Mouse (Mus musculus): ENCODE measurements around the gene Foxp1. TPM values are rescaled to one million over a fixed set of nuclear protein-coding genes. Genes with fewer than 3 reads are reported as not detected.
A peak's percentile ranks its signal among the peaks of the same experiment; 100 is the strongest.

Gene Foxp1
- total and polyA plus RNA-seq, 3 experiments: 16.1 to 42.0 TPM; not detected in 1

- H3K4me3 ChIP-seq (ENCODE audit: control insufficient read depth in 1 of 2, insufficient read depth in 1 of 2, low read depth in 2 of 2, low read length in 2 of 2): no peak overlapping the region
- H3K4me1 ChIP-seq (ENCODE audit: control insufficient read depth in 1 of 2, insufficient read depth in 2 of 2, low read length in 2 of 2): peaks cover 8 to 20% of the 10 kb centered on the region in 2 experiments
- peaks cover 0 to 27% of the 10 kb centered on the region in 2 experiments; a peak in 2 of 4 replicates for H3K36me3 ChIP-seq (ENCODE audit: control insufficient read depth in 1 of 2, insufficient read depth in 2 of 2, low read length in 2 of 2)
- H3K27ac ChIP-seq (ENCODE audit: control insufficient read depth, low read depth, low read length): no peak overlapping the region
- no peak for DNase-seq (ENCODE audit: low read depth, low spot score)
- H3K27me3 ChIP-seq (ENCODE audit: control insufficient read depth in 1 of 2, insufficient read depth in 2 of 2, low read length in 2 of 2): no peaks in the 10 kb centered on the region
- no peaks in the 10 kb centered on the region for H3K79me2 ChIP-seq (ENCODE audit: control insufficient read depth, insufficient read depth, low read length, poor library complexity)
- no peaks in the 10 kb centered on the region for H3K9me3 ChIP-seq (replicated peaks; ENCODE audit: insufficient read depth, low read length)
- no peak overlapping the region for H3K9ac ChIP-seq (ENCODE audit: control insufficient read depth, low read depth, low read length, poor library complexity, severe bottlenecking)
- TF ChIP-seq USF1 (IDR thresholded peaks at IDR 0.05; ENCODE audit: low read depth, low read length) (no peak), SIN3A (IDR thresholded peaks at IDR 0.05; ENCODE audit: low read length) (no peak), KAT2A (conservative IDR thresholded peaks at IDR 0.05; ENCODE audit: low read depth, low read length) (no peak), TBP (IDR thresholded peaks at IDR 0.05; ENCODE audit: low read depth, low read length) (no peak), HCFC1 (IDR thresholded peaks at IDR 0.05; ENCODE audit: low read depth, low read length) (no peak)
Measured at GRCm38 (mm10) chr6:99491146-99491545, 31.4 kb downstream of the Foxp1 start.

- no peaks in the 10 kb centered on the region for H3K79me2 ChIP-seq (ENCODE audit: control insufficient read depth, insufficient read depth, low read length, poor library complexity)
- TF ChIP-seq TCF12 (IDR thresholded peaks at IDR 0.05; ENCODE audit: low read depth, low read length): 0 out of 2 replicates have a peak, but pooled peaks have one; percentile 12
- TF ChIP-seq RCOR1 (IDR thresholded peaks at IDR 0.05; ENCODE audit: low read depth, low read length): 0 out of 2 replicates have a peak, but pooled peaks have one; percentile 30
- no peak for TF ChIP-seq ZMIZ1 (IDR thresholded peaks at IDR 0.05; ENCODE audit: low read depth, low read length)
- TF ChIP-seq ZNF384 (IDR thresholded peaks at IDR 0.05; ENCODE audit: low read depth, low read length): peak; percentile 96
- TF ChIP-seq EP300 (IDR thresholded peaks at IDR 0.05; ENCODE audit: low read depth in 1 of 2, low read length in 2 of 2): peak in 1 of 2 experiments; percentile 65; a peak in 2 of 4 replicates
- TF ChIP-seq ZC3H11A (IDR thresholded peaks at IDR 0.05; ENCODE audit: low read depth, low read length): no peak
- TF ChIP-seq SIN3A (IDR thresholded peaks at IDR 0.05; ENCODE audit: low read length): peak; percentile 58; the same call in 1 of the 2 replicates
- TF ChIP-seq RAD21 (IDR thresholded peaks at IDR 0.05; ENCODE audit: low read depth, low read length): no peak
- TF ChIP-seq GABPA (IDR thresholded peaks at IDR 0.05; ENCODE audit: low read depth, low read length): no peak
- TF ChIP-seq E2F4 (IDR thresholded peaks at IDR 0.05; ENCODE audit: borderline replicate concordance, low read depth, low read length): 0 out of 2 replicates have a peak, but pooled peaks have one; percentile 27
- TF ChIP-seq POLR2A (IDR thresholded peaks at IDR 0.05; ENCODE audit: control insufficient read depth in 1 of 2, insufficient read depth in 1 of 2, low read depth in 1 of 2, low read length in 2 of 2, poor library complexity in 1 of 2): no peak
- TF ChIP-seq USF2 (IDR thresholded peaks at IDR 0.05; ENCODE audit: borderline replicate concordance in 1 of 2, insufficient read depth in 1 of 2, low read depth in 1 of 2, low read length in 2 of 2): no peak
- peaks cover 8 to 13% of the 10 kb centered on the region in 2 experiments for H3K4me1 ChIP-seq (ENCODE audit: control insufficient read depth in 1 of 2, insufficient read depth in 2 of 2, low read length in 2 of 2)
Measured at GRCm38 (mm10) chr6:99489900-99490648, 32.4 kb downstream of the Foxp1 start.

More at GRCm38 (mm10) chr6:99489900-99490648, 32.4 kb downstream of the Foxp1 start:
- Histone ChIP-seq H3K36me3 (ENCODE audit: control insufficient read depth in 1 of 2, insufficient read depth in 2 of 2, low read length in 2 of 2) (peaks cover 0 to 19% of the 10 kb centered on the region in 2 experiments; a peak in 2 of 4 replicates), H3K27ac (ENCODE audit: control insufficient read depth, low read depth, low read length) (peak overlapping the region; percentile 31; the same call in 1 of the 2 replicates), H3K4me3 (ENCODE audit: control insufficient read depth in 1 of 2, insufficient read depth in 1 of 2, low read depth in 2 of 2, low read length in 2 of 2) (no peak overlapping the region), H3K9ac (ENCODE audit: control insufficient read depth, low read depth, low read length, poor library complexity, severe bottlenecking) (peak overlapping the region; percentile 24; the same call in 1 of the 2 replicates), H3K9me3 (replicated peaks; ENCODE audit: insufficient read depth, low read length) (no peaks in the 10 kb centered on the region), H3K27me3 (ENCODE audit: control insufficient read depth in 1 of 2, insufficient read depth in 2 of 2, low read length in 2 of 2) (no peaks in the 10 kb centered on the region)
- peak; percentile 81 for DNase-seq (ENCODE audit: low read depth, low spot score)

Measured in MEL (cell line).